Mouse (Mus musculus) spleen, adult 12 weeks (tissue): ENCODE results near the gene Sh3bgrl2.

Experiments used
- DNase-seq: peaks from one replicate; pipeline ENCODE4 v3.0.0; 2022; ENCODE audit warnings: low spot score

Gene Sh3bgrl2

GRCm38 (mm10) chr9:83628669-83629612 lies 80.8 kb downstream of the Sh3bgrl2 start:
- DNase-seq, result no peak

DNA sequence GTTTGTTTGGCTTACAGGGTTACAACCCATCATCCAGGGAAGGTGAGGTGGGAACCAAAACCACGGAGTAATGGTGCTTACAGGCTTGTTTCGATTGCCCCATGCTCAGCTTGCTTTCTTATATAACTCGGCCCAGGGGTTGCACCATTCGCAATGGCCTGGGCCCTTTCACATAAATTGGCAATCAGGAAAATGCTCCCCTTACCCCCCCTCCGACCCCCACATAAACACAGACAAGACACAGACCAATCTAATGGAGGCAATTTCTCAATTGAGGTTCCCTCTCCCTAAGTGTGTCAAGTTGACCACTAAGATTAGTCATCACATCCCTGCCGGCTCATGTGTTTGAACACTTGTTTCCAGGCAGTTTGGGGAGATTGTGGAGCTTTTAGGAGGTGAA lies 82.2 kb downstream of the Sh3bgrl2 start:
- DNase-seq, result no peak

- no peak for DNase-seq
These were observed 83.8 kb downstream of the Sh3bgrl2 start for GRCm38 (mm10) chr9:83631920-83632319.

GRCm38 (mm10) chr9:83634703-83635102 lies 86.6 kb downstream of the Sh3bgrl2 start:
- DNase-seq, result no peak

GRCm38 (mm10) chr9:83635997-83636396 lies 87.9 kb downstream of the Sh3bgrl2 start:
- DNase-seq, result no peak

- DNase-seq, result no peak
These were observed 95.0 kb downstream of the Sh3bgrl2 start for GRCm38 (mm10) chr9:83643139-83643538.

DNA sequence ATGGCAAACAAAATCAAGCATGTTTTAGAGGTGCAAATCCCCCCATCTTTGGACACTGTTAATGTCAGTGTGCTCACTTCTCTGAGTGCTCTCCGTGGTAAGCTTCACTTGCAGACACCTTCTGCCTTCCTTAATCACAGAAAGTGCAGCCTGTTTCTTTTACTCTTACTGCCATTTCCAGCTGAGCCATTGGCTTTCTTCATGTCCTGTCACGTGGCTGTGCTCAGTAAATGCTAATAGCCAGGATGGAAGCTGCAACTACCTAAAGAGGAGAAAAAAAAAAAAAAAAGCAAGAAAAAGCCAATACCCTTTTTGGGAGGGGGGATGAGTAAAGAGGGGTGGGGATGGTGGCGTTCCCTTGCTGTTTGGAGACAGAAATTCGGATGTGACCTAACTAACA lies 95.7 kb downstream of the Sh3bgrl2 start:
- DNase-seq, result no peak

DNA sequence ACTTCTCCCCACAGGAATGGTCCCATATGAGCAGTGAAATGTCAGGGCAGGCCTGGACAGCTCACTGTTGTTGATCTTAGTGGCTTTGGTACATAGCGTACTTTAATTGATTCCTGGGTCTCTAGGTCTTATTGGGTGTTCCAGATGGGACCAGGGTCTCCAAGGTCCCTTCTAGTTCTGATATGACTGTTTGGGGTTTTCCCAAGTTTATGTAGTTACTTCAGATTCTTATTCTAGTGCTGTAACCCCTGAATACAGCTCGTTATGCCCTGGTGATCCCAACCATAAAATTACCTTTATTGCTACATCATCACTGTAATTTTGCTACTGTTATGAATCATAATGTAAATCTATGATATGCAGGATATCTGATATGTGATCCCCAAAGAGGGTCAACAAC lies 98.1 kb downstream of the Sh3bgrl2 start:
- DNase-seq, result no peak

GRCm38 (mm10) chr9:83646691-83647090 lies 98.6 kb downstream of the Sh3bgrl2 start:
- no peak for DNase-seq

- DNase-seq, result no peak
These were observed 100.0 kb downstream of the Sh3bgrl2 start for GRCm38 (mm10) chr9:83647919-83648705.

GRCm38 (mm10) chr9:83648733-83649132 lies 100.6 kb downstream of the Sh3bgrl2 start:
- no peak for DNase-seq

GRCm38 (mm10) chr9:83652015-83652414 lies 103.9 kb downstream of the Sh3bgrl2 start:
- no peak for DNase-seq

DNA sequence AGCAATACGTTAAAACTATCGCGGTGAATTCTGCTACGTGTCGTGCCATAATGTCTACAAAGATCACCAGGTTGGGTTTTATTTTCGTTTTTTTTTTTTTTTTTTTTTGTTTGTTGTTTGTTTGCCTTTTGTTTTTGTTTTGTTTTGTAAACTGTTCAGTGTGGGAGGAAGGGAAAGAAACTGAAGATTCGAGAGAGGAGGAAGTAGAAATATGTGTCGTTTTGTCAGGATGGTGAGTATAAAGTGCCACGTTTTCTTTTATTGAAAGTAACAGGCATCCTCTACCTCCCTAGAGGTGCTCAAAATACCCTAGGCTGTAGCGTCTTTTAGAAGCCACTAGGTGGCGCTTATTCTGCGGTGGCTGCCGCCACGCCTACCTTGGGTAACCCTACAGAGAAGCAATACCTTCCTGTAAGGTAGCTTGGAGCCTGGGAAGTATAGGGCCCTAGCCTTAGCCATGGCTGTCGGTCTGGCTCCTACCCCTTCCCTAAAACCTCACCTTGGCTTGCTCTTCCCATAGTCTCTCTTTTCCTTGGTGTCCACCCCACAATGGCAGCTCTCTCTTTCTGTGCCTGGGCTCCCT lies 104.6 kb downstream of the Sh3bgrl2 start:
- DNase-seq, result no peak

GRCm38 (mm10) chr9:83654601-83655000 lies 106.5 kb downstream of the Sh3bgrl2 start:
- DNase-seq, result no peak

GRCm38 (mm10) chr9:83656960-83657651 lies 109.0 kb downstream of the Sh3bgrl2 start:
- no peak for DNase-seq

- DNase-seq, result no peak
These were observed 109.5 kb downstream of the Sh3bgrl2 start for GRCm38 (mm10) chr9:83657652-83658002.

GRCm38 (mm10) chr9:83659081-83659480 lies 111.0 kb downstream of the Sh3bgrl2 start:
- DNase-seq, result no peak

GRCm38 (mm10) chr9:83661811-83662210 lies 113.7 kb downstream of the Sh3bgrl2 start:
- DNase-seq, result no peak

DNA sequence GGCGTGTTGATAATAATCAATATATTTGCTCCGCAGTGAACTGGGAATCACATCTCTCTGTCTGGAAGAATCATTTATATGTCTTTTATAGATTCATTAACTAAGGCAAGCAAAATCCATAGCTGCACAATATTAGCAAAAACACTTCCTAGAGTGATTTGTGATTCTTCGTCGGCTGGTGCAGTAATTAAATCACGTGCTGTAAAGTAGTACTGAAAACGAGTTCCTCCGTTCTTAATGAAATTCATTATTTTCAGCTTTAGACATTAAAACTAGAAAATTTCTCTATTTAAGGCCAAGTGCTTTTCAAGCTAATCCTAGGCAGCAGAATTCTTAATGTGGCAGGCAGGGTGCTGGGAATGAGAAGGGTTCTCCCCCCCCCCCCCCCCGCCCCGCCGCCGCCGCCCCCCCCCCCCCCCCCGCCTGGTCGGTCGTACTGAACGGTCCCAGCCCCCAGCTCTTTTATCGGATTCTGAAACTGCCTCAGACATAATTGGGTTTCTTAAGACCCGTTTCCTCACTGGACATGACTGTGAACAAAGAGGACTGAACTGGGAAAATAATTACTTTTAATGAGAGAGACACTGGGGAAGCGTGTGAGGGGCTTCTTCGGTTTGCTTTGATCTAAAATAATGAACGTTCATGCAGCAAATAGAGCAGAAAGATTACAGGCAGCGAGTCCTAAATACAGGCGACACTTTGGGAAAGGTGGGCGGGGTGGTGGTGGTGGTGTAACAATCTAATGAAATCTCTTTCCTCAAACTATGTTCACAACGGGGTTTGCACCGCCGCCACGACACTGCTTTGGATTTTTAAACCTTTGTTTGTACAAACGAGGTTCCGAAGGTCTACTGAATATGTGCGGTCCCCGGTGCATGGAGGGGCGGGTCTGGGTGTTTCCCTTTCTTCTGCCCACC lies 116.1 kb downstream of the Sh3bgrl2 start:
- DNase-seq, result no peak

GRCm38 (mm10) chr9:83664951-83665350 lies 116.8 kb downstream of the Sh3bgrl2 start:
- DNase-seq, result no peak

DNA sequence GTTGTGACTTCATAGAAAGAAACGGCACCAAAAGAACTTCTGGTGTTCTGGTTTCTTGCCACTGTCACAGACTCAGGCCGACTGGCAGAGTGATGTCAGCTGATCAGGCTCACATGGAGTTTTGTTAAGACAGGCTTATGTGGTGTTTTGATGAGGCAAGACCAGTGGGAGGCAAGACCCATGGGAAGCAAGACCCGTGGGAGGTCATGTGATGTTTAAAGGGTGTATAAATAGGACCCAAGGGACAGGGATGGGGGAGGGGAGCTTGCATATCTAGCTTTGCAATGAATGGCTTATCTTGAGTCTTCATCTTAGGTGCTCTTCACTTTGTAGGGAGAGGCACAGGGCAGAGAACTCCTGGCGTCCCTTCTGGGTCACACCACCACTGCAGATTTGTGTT lies 118.9 kb downstream of the Sh3bgrl2 start:
- no peak for DNase-seq
